Mouse (Mus musculus) right cerebral cortex, postnatal 14 days (tissue): ENCODE results near the gene Aox4.

Source experiments
- DNase-seq: peaks from one replicate; pipeline ENCODE4 v3.0.0; 2022

The Aox4 gene

DNA sequence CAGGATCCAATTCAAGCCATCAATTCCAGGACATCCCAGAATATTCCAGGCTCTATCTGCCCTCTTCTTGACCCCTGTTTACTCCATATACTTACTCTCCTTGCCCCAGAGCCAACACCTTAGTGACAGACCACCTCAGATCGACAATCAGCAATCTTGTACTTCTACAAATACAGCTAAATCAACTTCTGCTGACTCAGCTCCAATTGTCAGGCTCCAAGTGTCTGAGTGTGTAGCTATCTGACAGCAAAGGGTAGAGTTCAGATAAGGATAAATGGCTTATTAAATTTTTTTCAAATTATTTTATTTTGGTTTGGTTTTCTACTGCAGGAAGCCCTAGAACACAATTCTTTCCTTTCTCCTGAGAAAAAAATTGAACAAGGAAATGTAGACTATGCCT lies 38.3 kb downstream of the Aox4 start:
- no peak for DNase-seq

DNA sequence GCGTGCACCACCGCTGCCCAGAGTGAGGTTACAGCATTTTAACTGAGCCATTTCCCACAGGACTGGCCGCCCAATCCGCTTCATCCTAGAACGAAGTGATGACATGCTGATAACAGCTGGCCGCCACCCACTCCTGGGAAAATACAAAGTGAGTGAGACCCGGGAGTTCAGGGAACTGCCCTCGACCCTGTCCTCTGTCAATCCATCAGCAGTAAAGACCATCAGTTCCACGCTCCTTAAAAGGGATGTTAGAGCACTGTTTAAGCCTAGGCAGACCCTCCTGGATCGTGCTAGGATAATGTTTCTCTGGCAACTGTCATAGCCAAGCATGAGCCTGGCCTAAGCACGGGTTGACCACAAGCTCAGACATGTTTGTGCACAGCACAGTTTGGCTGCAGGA lies 43.3 kb downstream of the Aox4 start:
- no peak for DNase-seq

DNA sequence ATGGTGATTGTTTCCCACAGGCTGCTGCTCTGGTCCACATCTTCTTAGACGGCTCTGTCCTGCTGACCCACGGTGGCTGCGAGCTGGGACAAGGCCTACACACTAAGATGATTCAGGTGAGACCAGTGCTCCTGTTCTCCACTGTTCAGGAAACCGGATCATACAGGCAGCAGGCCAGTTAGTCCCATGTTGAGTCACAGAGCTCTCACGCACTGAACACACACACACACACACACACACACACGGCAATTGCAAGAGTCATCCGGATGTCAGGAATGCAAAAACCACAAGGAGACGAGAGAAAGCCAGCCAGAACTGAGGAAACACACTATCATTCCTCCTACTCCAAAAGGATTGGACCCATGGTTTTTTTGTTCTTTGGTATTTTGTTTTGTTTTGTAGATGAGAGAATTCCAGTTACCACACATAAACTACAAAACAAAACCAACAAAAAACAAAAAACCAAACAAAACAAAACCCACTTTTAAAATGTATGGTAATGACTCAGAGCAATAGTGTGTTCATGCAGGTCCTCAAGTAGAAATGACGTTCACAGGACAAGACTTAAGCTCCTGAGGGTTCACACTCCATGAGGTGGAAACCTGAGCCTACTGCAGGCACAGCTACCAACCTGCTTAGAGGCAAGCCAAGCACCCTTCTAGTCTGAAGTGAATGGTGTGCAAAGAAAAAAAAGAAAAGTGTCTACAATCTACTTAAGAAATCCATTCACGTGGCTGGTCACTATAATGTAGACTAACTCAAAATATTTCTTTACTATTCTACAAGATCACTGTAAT lies 47.2 kb downstream of the Aox4 start:
- no peak for DNase-seq

DNA sequence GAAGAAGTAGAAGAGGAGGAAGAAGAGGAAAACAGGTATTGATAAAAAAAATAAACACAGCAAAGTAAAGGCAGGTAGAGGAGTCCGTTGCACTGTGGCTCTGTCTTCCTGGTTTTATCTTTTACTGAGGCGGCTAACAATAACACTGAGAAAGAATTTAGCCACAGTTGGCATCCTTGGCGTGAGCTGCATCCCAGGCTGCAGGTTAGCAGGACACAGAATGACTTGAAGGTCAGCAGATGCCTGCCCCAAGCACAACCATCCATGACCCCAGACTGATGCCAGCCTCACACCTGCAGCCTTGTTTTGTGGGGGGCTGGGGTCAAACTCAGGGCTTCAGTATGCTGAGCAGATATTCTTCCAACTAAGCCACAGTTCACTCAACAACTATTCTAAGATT lies 50.1 kb downstream of the Aox4 start:
- no peak for DNase-seq

DNA sequence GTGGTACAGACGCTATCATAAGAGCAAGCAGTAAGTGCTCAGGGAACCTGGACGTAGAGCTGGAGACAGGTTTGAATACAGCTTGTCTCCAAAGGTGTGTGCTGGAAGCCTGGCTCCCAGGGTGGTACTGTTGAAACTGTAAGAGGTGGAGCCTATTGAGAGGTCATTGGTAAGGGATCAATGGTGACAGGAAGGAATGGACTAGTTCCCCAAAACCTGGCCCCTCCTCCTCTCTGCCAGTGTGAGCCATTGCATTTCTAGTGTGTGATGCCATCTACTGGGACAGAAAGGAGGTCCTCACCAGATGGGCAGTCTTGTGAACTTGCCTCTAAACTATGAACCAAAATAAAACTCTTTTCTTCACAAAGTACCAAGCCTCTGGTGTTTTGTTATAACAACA lies 58.0 kb downstream of the Aox4 start:
- DNase-seq: no peak

DNA sequence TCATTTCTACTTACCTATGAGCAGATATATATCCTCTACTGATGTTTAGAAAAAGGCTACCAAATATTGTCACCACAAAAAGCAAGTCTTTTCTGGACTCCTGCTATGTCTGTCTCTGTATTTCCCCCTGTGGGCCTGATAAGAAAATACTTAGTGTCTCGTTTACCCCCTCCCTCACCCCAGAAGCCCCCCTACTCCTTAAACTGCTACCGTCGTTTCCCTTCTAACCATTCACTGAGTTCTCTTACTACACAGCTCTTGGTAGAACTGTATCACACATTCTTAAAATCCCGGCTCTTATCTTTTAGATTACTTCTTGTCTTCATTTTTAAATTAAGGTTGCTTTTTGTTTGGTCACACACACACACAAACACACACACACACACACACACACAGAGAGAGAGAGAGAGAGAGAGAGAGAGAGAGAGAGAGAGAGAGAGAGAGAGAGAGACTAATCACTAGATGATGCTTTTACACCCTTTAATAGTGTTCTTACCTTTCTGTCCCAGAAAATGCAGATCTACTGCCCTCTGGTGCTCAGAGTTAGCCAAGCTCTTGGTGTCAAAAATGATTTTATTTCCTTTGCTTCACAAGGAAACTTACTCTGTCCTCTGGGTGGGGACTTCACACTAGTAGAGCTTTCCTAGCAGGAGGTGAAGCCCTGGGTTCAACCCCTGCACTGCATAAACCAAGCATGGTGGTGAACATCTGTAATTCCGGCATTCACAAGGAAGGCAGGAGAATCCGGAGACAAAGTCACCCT lies 60.8 kb downstream of the Aox4 start:
- DNase-seq: peak; percentile 58

DNA sequence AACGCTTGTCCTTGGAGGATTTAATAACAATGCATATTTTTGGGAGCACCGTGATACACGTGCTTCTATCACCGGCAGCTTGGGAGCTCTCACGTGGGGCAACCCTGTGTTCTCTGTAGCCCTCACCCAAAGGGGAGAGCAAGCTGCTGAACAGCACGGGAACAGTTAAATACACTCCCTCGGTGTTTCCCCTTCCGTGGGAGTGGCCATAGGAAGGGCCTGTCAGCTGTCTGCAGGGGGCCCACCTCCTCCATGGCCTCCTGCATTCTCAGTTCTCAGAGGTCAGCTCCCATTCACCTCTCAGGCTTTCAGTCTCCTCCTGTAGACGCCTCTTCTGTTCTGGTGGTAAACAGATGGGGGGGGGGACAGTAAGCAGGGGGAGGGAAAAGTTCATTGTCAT lies 65.7 kb downstream of the Aox4 start:
- no peak for DNase-seq

DNA sequence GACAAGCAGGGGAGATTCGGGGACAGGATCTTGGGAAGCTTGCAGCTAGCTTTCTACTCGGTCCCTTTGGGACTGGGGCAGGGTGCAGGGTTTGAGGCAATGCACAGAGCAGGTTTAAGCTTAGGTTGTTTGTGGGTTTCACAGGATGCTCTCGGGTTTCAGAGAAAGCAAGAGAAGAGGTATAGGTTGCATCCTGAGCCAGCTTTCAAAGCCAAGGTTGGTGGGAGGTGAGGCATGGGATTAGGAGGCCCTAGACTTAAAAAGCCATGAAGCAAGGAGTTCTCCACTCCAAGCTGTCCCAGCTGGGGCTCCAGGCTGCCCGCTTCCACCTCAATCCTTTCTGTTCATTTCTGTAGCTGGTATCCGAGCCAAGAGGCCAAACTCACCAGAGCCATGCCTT lies 67.8 kb downstream of the Aox4 start, which contains the start of gene Aox2:
TSS of gene Aox2 (plus strand) at position 301 of the 400 bp plus-strand sequence.
- no peak for DNase-seq

DNA sequence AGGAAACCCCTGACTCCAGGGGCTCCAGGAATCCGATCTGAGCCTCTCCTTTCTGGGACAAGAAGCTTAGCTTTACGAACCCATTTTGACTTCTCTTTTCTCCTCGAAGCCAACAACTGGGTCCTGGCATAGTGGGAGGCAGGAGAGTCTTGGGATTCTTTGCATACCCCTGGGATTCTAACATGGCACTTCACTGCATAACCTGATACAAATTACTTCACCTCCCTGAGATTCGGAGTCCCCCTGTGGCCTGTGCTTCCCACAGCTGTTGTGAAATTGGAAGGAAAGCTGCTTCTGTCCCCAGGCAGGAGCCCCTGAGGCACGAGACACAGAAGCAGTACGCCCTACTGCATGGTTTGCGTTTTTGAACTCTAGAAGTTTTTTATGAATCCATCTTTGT lies 68.3 kb downstream of the Aox4 start:
- DNase-seq: no peak

DNA sequence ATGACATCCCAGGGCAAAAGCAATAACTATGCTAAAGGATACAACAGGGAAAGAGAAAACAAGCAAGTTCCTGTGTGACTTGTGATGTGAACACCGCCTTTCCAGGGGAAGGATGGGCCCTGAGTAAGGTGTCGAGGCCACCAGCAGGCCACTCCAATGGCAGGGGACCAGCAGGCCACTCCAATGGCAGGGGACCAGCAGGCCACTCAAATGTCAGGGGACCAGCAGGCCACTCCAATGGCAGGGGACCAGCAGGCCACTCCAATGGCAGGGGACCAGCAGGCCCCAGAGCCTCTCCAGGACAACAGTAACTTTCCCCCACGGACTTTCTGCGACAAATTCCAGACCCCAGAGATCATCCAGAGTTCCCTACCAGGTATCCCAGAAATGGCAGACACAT lies 70.2 kb downstream of the Aox4 start:
- no peak for DNase-seq

DNA sequence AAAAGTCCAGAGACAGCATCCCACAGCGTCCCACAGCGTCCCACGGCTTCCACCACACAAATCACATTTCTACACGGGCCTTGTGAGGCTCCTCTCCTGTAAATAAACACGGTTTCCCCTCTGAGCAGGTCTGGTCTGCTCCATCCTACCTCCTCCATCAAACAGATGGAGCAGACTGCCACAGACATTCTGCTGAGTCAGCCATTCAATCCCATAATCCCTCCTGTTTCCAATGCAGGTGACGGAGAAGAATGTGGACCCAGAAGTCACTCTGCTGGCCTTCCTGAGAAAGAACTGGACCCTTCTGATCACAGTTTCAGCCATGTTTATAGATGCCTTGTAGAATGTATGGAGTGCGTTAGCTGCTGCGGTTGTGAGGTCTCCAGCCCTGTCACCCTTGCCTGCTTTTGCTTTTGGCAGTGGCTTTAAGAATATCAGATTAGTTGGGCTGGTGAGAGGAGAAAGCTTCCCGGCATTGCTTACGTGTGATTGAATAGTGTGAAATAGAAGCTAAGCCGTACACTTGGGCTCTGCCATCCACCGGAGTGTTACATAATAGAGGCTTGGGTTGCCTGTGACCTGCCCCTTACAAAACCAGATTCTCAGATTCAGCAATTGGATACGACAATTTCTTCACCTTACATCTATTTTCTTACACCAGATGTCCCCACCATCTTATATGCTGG lies 70.9 kb downstream of the Aox4 start:
- no peak for DNase-seq

DNA sequence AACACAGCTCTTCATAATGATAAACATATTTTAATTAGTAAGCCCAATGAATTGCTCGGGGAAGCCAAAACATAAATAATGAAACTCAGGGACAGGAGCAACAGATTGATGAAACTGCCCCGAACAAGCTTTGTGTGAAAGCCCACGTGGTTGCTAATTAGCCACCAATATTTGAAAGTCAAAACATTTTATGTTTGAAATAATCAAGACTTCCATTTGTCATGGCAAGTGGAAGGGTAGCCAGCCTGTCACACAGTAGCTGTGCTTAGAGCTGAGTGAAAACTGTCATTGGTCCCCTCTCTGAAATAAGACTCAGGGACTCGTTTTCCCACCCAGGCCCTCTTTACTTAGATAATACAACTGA lies 71.4 kb downstream of the Aox4 start:
- DNase-seq: no peak

DNA sequence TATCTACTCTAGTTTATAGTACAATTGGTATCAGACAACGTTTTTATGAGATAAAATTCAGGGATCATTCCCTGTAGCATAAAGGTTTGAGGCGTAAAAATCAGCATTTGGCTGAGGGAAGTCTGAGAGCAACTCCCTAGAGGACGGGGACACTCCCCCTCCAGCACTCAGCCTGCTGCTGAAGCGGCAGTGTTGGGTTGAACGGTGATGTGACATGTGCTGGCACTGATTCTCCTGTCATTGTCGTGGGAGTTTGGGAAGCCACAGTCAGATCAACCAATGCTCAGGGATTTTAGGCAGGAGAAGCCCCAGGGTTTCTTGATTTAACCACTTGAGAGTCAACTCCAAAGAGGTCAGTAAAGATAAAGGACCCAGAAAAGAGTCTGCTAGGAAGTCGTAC lies 74.3 kb downstream of the Aox4 start:
- DNase-seq: no peak

DNA sequence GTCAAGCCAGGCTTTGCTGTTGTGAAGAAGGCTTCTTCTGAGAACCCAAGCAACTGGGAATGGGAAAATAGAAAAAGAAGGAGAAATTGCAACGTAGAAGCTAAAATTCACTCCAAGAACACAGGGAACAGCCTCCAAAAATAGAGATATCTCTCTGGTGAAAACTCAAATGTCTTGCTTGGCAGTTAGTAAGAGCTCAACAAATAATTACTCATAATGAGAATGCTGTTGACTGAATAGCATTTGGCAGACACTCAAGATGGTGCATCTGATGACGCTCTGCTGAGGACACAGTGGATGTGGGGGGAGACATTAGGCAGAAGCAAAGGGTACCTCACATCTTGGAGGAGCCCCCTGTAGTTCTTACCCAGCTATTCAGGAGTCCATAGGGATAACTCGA lies 77.9 kb downstream of the Aox4 start:
- no peak for DNase-seq

DNA sequence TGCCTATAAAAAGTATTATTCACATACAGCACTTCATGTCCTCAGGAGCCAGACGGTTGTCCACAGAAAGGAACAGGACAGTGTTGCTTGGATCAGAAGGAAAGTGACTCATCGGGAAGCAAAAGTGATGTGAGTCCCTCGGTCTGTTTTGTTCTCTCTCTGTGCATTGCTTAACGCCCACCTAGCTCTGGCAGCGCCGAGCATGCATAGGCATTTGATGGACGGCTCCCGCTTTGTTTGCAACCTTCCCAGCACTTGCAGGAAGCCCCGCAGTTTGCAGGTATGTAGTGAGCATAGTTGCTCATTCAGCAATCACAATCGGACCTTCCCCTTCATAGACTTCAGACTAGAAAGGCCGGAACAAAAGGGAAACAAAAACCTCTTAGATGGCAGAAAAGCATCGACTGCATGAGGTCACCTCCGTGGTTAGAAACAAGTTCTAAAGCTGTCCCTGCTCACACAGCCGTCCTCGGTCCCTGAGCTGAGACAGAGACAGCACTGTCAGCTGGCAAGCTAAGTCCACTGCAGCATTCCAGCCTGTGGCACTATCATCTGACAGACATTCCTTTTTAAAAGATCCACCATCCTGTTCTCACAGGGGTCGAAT lies 79.8 kb downstream of the Aox4 start:
- no peak for DNase-seq

DNA sequence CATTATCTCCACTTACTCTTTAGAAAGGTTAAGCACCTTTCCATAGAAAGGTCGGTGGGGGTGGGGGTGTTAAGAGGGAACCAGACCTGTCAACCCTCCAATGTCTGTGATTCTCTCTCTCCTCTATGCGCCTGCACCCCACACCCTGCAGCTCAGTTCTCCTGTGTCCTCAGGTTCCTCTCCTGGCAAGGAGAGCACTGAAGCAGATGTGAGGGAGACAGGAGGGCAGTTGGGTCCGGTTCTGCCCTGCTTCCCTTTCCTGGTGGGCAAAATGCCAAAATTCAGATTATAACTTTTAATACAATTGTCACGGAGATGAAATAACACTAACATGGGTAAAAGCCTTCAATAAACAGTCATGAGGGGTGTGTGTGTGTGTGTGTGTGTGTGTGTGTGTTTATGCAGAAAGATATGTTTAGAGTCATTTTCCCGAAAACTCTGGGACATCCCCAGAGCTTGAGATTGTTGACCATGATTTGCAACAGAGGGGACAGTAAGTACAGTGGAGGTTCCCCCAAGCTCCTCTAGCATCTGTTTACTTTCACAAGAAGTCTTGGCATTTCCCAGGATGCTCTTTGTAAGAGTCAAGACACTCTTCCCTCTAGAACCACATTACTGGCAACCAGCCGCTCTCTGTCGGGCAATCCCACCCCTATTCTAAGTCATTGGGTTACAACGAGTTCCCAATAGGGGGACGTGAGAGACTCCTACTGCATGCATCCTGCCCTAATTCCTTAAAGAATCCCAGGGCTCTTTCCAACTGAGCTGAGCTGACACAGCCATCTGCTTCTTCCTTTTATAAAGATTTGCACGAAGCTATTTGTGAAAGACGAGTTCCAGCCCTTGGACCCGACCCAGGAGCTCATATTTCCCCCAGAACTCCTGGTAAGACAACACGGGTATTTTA lies 81.5 kb downstream of the Aox4 start:
- DNase-seq: peak; percentile 24

DNA sequence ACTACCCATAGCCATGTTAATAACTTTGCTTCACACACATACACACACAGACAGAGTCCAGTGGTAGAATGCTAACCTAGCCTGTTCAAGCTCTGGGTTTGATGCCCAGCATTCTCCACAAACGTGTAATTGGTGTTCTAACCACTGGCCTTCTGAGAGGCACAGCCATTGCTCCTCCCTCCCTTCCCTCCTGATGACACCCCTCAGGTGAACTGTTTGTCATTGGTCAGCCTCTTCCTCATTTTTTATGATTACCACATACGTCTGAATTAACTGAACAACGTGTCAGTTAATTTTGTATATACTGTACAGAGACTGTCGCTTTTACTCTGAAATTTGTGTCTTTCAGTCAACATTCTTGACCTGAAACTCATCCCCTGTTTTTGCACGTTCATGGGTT lies 84.5 kb downstream of the Aox4 start:
- no peak for DNase-seq

DNA sequence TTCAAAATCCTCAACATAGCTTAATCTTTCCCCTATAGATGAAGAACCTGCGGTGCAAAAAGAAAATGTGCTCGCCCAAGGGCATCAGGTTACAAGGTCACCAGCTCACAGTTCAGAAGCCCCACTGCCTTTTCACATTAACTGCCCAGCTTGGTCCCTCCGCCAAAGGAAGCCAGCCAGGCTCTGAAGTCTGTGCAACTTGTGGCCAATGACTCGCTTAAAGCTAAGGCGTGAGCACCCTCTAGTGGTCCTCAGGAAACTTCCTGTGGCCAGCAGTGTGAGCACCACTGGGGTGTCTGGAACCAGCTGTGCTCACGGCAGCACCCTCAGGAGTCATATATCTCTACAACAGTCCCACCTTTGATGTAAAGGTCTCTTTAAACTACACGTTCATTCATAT lies 86.1 kb downstream of the Aox4 start:
- DNase-seq: peak; percentile 82

DNA sequence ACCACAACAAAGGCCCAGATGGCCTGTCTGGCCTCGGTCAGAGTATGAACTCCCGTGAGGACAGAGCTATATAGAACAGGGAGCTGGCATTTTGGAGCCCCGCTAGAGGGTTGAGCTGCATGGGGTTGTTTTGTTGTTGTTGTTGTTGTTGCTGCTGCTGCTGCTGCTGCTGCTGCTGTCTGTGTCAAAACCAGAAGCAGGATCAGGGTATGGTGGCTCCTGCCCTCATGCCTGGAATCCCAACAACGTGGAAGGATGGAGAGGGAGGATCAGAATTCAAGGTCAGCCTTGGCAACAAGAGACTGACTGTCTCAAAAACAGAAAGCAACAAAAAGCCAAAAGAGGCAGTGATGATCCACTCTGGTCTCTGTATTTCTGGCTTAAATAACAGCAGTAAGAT lies 86.6 kb downstream of the Aox4 start:
- no peak for DNase-seq

DNA sequence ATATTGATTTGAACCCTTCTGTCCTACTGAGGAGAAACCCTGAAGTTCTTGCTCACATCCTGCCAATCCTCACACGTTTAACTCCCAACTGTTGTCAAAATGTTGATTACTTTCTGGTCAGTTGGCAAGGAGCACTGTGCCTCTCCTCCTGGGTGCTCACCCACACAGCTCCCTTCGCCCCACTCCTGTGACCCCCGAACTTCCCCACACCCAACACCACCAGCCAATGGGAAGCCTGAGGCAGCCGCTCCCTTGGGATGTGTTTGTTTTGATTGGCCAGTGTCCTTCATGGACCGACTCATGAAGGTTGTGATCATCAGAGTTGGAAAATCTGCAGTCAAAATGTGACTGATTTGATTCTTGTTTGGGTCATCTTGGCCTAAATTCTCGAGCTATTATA lies 88.2 kb downstream of the Aox4 start:
- DNase-seq: no peak

DNA sequence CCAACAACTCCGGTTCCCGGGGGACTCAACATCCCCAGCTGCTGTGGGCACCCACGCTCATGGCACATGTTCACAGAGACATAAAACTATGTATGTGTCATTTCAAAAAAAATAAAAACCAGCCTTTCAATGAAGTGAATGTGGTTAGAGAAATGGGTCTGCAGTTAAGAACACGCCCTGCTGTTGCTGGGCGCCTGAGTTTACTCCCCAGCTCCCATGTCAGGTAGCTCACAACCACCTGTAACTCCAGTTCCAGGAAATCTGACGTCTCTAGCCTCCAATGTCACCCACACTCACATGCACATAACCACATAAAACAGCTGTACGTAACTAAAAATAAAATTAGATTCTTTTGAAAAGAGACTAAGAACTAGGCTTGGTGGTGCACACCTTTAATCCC lies 90.9 kb downstream of the Aox4 start:
- no peak for DNase-seq

DNA sequence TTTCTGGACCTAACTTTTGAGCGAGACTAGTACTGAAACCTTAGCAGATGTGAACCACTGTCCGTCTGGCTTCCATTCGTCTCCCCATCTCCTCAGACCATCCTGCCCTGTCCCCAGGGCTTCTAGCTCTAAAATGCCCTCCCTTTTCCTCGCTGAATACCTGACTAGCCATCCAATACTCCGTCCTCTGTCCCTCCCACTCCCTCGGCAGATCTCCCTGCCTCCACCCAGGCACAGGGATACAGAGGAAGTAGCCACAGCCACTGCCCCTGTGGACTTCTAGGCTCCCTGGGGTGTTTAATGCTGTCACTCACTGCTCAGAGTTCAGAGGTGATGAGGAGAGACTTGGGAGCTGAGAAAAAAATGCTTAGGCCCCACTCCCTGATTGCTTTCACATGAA lies 91.8 kb downstream of the Aox4 start:
- no peak for DNase-seq

DNA sequence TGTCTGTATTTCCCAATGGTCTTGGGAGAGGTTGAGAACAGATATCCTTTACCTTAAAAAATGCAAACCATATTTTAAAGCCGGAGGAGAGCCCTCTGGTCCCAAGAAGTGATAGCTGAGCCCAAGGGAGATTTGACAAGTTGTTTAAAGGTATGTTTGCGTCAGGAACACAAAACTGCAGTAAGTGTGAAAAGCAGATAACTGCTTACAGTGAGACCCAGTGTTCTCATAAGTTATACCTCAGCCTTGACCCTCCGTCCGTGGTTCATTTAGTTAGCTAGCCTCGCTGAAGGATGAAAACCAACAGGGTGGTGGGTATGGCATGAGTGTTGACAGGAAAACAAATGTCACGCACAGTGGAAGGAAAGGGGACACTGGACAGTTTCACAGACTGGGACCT lies 92.8 kb downstream of the Aox4 start:
- DNase-seq: no peak
